8 mouse cellular contexts compared by ENCODE assay signal in the genomic region with DNA sequence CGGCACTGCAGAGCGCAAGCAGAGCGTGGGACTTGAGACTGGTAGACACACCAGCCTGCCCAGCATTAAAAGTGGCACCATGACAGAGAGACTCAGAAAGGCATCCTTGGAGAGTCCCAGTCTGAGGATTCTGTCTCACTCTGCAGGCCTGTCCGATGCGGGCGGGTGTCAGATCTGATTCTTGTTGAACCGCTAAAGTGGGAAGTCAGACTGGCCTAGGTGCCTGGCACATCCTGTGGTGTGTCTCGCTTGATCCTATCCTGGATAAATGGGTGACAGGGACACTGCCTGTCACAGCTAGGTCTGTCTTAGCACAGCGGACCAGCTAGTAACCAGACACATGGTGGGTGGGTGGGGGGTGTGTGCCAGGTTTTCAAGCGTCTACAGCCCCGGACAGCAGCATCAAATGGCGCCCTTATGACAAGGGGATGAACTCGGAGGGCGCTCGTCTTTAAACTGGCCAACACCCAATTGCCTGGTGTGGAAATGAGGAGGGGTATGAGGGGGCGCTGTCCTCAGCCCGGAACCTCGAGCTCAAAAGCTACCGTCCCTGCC. TPM values are rescaled to one million over a fixed set of nuclear protein-coding genes. Genes with fewer than 3 reads are reported as not detected.
DNase-seq lines count a peak whose midpoint lies in the region; ATAC-seq and TF ChIP-seq lines count a peak whose summit lies in the region.

A gene (minus strand): TSS at position 118 of the 555 bp plus-strand sequence.

- H3K36me3 ChIP-seq in hindbrain, postnatal 0 days (ENCODE audit: insufficient read depth, low read length) = no peaks in the 10 kb centered on the region
- H3K36me3 ChIP-seq in midbrain, embryonic 11.5 days (ENCODE audit: control insufficient read depth, insufficient read depth, low read length) = no peaks in the 10 kb centered on the region
- H3K36me3 ChIP-seq in thymus, adult 2 months (ENCODE audit: control insufficient read depth, insufficient read depth, low read length) = no peaks in the 10 kb centered on the region

- peak within 1 kb of the TSS; percentile 63 for H3K4me3 ChIP-seq in hindbrain, postnatal 0 days (ENCODE audit: low read length)
- H3K4me3 ChIP-seq in midbrain, embryonic 11.5 days (ENCODE audit: low read depth, low read length) = peak within 1 kb of the TSS; percentile 69
- no peak within 1 kb of the TSS for H3K4me3 ChIP-seq in thymus, adult 2 months (ENCODE audit: control insufficient read depth, insufficient read depth, low read length)

- peak; percentile 20 for DNase-seq in kidney, adult 18-20 months
- no peak for DNase-seq in kidney, adult 8-10 months
- peak; percentile 31 for DNase-seq in embryo, embryonic 10.5 days (ENCODE audit: low spot score)
- DNase-seq in hindbrain, postnatal 0 days (ENCODE audit: low spot score) = no peak
- peak; percentile 96 for DNase-seq in midbrain, embryonic 11.5 days (ENCODE audit: low spot score, missing footprints)
- no peak for DNase-seq in urinary bladder, adult 18-20 months (ENCODE audit: low spot score in 2 of 2)
- DNase-seq in thymus, adult 2 months = no peak

- H3K27ac ChIP-seq in hindbrain, postnatal 0 days = no peak within 1 kb of the TSS
- H3K27ac ChIP-seq in midbrain, embryonic 11.5 days (ENCODE audit: low read depth, low read length) = no peak within 1 kb of the TSS
- no peak within 1 kb of the TSS for H3K27ac ChIP-seq in thymus, adult 2 months (ENCODE audit: control insufficient read depth, insufficient read depth, low read length)

- no peak for TF ChIP-seq POLR2A in thymus, adult 2 months (IDR thresholded peaks at IDR 0.05; ENCODE audit: control insufficient read depth, extremely low read depth, insufficient read depth, low read length, poor library complexity)

- 0 out of 2 replicates have a peak, but pooled peaks cover 4% of the 10 kb centered on the region for H3K4me1 ChIP-seq in hindbrain, postnatal 0 days (ENCODE audit: insufficient read depth, low read length)
- peaks cover 32% of the 10 kb centered on the region for H3K4me1 ChIP-seq in midbrain, embryonic 11.5 days (ENCODE audit: control insufficient read depth, insufficient read depth, low read length)
- no peaks in the 10 kb centered on the region for H3K4me1 ChIP-seq in thymus, adult 2 months (replicated peaks; ENCODE audit: control insufficient read depth, insufficient read depth, low read length)

- no peaks in the 10 kb centered on the region for H3K9me3 ChIP-seq in hindbrain, postnatal 0 days (ENCODE audit: low read length)
- no peaks in the 10 kb centered on the region for H3K9me3 ChIP-seq in midbrain, embryonic 11.5 days (ENCODE audit: control insufficient read depth, low read length)

- H3K4me2 ChIP-seq in hindbrain, postnatal 0 days (ENCODE audit: low read depth, low read length) = peak within 1 kb of the TSS; percentile 96
- H3K4me2 ChIP-seq in midbrain, embryonic 11.5 days = peak within 1 kb of the TSS; percentile 78

- peak within 1 kb of the TSS; percentile 63 for H3K9ac ChIP-seq in hindbrain, postnatal 0 days (replicated peaks; ENCODE audit: low read length)
- H3K9ac ChIP-seq in midbrain, embryonic 11.5 days (ENCODE audit: low read length) = peak within 1 kb of the TSS; percentile 80

- H3K27me3 ChIP-seq in hindbrain, postnatal 0 days (ENCODE audit: insufficient read depth, low read length) = peaks cover 41% of the 10 kb centered on the region
- H3K27me3 ChIP-seq in midbrain, embryonic 11.5 days (ENCODE audit: control insufficient read depth, insufficient read depth, low read length) = peaks cover 67% of the 10 kb centered on the region
- peaks cover 12% of the 10 kb centered on the region for H3K27me3 ChIP-seq in thymus, adult 2 months (ENCODE audit: control insufficient read depth, insufficient read depth, low read length)

- WGBS in hindbrain, postnatal 0 days = 2% methylated on average over 19 of the region's 19 CpGs
- under 1% methylated on average over 19 of the region's 19 CpGs for WGBS in midbrain, embryonic 11.5 days
- WGBS in thymus, adult 2 months = 10% methylated on average over 19 of the region's 19 CpGs

- no peak for TF ChIP-seq CTCF in hindbrain, postnatal 0 days (IDR thresholded peaks at IDR 0.05; ENCODE audit: low read depth)
- no peak for TF ChIP-seq CTCF in thymus, adult 2 months (IDR thresholded peaks at IDR 0.05; ENCODE audit: borderline replicate concordance, control insufficient read depth, extremely low read depth, insufficient read depth, low read length, poor library complexity)

- ATAC-seq in hindbrain, postnatal 0 days = no peak
- peak; percentile 11; the same call in 1 of the 2 replicates for ATAC-seq in midbrain, embryonic 11.5 days (ENCODE audit: low FRiP score)
- ATAC-seq in megakaryocyte-erythroid progenitor cell, adult 5-6 weeks (replicated peaks; ENCODE audit: low FRiP score, low TSS enrichment, poor library complexity, severe bottlenecking) = no peak

RNA-seq across cellular contexts. Expression of the gene that starts here (rescaled TPM):
- total RNA-seq in hindbrain, postnatal 0 days (2014; rRNA removed) = 56.6 and 63.1 TPM in 2 replicates
- 26.0 and 27.2 TPM in 2 replicates for polyA plus RNA-seq in hindbrain, postnatal 0 days (2015; fragmentation: Nextera tagmentation; extraction: Ambion mirVana)
- 38.5 and 44.3 TPM in 2 replicates for polyA plus RNA-seq in midbrain, embryonic 11.5 days (2014; fragmentation: Nextera tagmentation; extraction: Ambion mirVana)
- total RNA-seq in megakaryocyte-erythroid progenitor cell, adult 5-6 weeks (2014; fragmentation: Nextera tagmentation) = not detected in 2 replicates
- total RNA-seq in megakaryocyte-erythroid progenitor cell, adult 5-6 weeks (2017) = not detected in 2 replicates
- polyA plus RNA-seq in thymus, adult 2 months (2012; rRNA removed) = 3.4 and 3.8 TPM in 2 replicates

Comparison
In these comparisons a context has a peak if more than half of its experiments do, and no peak if none do; other contexts are left out.
1. RNA of the gene that starts here (total RNA-seq): 56.6 to 63.1 TPM in hindbrain, postnatal 0 days; not detected in megakaryocyte-erythroid progenitor cell, adult 5-6 weeks; every median in the first group is over 10 times any median in the second.
2. DNase-seq: peak in kidney, adult 18-20 months (single experiment), embryo, embryonic 10.5 days (single experiment) and midbrain, embryonic 11.5 days (single experiment); none in kidney, adult 8-10 months (0 of 2), hindbrain, postnatal 0 days (single experiment), urinary bladder, adult 18-20 months (0 of 2) and thymus, adult 2 months (single experiment).